Mouse (Mus musculus) CD4-positive, CD25-positive, alpha-beta regulatory T cell, adult 4 months (primary cell): ENCODE results near the gene Prok2. TPM values are rescaled to one million over a fixed set of nuclear protein-coding genes. Genes with fewer than 3 reads are reported as not detected.

Source experiments
- ATAC-seq: one replicate; pipeline ENCODE4 v1.8.0; 2017
- polyA plus RNA-seq, 2 experiments: library from polyadenylated mRNA; unstranded; fragments of 100-300 nt; shearing (Covaris generic); gene quantifications; one replicate each; pipeline ENCODE4 v1.2.1; 2017

Prok2 gene
- polyA plus RNA-seq, 2 experiments from 2014 or later: not detected

DNA sequence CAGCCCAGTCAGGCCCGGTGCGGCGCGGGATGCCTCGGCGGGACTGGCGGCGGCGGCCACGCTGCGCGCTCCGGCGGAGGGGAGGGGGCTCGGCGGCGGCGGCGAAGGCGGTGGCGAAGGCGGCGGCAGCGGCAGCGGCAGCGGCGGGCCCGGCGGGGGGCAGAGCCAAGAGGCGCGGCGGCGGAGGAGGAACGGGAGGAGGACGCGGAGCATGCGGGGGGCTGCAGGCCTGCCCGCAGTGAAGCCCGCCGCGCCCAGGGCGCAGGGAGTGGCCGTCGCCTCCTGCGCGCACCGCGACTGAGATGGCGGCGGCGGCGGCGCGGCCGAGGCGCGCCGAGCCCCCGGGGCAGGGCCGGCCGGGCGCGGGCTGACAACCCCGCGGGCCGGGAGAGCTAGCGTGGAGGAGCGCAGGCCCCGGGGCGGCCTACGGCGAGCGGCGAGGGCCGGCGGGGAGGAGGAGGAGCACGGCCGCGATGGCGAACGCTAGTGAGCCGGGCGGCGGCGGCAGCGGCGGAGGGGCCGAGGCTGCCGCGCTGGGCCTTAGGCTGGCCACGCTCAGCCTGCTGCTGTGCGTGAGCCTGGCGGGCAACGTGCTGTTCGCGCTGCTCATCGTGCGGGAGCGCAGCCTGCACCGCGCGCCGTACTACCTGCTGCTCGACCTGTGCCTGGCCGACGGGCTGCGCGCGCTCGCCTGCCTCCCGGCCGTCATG is 33.8 kb downstream of the Prok2 start, which contains the start of gene Gpr27:
Gpr27 (plus strand) TSS at position 474 of the 710 bp plus-strand sequence.
- ATAC-seq: no peak

DNA sequence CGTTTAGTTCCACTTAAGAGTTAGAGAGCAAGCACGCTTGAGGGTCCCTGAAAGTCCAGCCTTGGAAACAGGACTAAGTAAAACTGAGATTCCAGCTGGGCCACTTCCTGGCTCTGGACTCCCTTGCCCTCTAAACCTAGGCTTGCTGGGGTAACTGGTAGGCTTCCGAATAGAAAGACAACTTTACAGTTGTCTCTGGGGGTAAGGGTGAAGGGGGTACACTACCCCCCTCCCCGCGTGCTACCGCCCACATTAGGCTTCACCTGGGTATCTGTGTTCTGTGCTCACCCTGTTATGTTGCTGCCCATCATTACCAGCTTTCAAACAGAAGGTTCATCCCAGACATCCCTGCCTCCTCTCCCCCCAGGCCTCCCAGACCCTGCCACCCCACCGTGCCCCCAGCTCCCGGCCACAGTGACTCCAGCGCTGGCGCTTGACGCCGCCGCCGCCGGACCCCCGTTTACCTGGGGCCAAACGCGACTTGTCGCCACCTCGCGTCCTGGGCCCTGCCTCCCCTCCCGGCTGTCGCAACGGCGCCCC is 34.5 kb downstream of the Prok2 start:
- ATAC-seq: no peak

DNA sequence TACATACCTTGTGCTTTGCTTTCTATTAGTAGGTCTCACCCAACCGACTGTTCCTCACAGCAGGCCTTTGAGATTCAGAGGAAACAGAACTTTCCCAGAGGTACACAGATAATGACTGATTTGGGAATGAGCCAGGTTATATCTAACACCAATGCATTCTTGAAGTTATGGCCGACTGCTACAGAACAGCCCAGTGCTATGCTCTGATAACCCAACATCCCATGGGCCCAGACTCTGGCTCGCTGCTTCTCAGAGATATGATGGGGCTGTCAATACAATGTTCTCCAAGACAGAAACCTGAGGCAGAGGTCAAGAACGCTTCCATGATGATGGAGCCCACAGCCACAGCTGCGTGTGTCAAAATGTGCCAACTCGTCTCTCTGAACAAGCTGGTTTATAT is 37.7 kb downstream of the Prok2 start:
- ATAC-seq: no peak

DNA sequence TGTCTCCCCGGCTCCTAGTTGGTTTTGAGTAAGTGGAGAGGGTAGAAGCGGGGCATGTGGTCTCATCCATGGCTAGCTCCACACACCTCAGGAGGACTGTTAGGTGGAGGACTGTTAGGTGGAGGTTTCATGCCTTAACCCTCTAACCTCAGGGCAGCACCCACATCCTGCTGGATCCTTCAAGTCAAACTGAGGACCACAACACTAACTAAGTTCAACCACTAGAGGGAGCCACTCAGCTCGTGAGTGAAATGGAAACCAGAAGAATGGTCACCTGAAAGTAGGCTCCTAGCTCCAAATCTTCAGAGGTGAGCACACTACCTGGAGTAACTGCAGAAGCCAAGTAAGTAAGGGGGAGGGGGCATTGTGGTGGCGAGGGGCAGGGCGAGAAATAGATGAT is 41.3 kb downstream of the Prok2 start:
- peak; percentile 97 for ATAC-seq

DNA sequence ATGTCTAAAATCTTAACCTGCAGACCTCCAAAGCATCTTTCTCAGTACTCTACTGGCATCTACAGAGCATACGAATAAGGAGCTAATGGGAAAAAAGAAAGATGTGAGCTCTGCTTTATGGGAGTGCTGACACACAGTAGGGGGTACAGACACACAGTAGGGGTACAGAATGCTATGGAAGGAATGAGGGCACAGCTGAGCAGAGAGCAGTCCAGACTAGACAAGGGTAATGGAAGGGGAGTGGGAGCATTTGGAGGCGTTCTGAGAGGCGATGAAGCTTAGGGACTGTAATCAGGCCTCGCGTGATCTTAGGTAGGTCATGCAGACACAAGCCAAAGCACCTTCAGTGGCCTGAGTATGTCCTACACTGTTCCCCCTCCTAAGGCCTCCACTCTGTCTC is 42.2 kb downstream of the Prok2 start:
- no peak for ATAC-seq

DNA sequence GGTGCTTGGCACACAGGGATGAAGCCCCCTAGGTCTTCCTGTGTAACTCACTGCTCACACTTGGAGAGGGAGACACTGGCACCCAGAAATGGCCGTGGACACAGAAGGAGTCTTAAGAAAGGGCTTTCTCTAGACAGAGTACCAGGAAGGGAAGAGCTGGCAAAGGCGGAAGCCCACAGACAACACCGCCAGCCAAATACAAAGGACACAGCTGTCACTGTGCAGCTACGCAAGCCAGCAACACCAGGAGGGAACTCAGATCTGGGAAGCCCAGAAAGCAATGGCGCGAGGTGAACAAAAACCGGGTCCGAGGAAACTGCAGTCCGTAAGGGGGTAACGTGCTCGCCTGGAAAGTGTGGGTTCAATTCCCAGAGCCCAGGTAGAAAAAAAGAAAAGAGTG is 48.1 kb downstream of the Prok2 start:
- no peak for ATAC-seq

DNA sequence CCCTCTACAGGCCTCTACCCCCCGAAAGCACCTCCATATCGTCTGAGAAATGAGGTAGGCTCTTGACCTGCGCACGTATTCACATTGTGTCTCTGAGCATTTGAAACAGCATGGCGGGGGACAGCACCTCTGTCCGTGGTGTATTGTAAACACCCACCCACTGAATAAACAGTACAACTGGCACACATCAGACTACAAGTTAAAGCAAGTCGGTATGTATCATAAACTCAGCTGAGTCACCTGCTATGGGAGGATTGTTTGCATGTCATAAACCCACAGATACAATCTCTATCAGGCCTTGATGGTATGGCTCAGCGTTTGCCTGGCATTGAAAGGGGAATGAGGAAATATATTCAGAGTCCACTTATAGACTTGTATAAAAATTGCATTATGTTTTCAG is 48.9 kb downstream of the Prok2 start:
- no peak for ATAC-seq

DNA sequence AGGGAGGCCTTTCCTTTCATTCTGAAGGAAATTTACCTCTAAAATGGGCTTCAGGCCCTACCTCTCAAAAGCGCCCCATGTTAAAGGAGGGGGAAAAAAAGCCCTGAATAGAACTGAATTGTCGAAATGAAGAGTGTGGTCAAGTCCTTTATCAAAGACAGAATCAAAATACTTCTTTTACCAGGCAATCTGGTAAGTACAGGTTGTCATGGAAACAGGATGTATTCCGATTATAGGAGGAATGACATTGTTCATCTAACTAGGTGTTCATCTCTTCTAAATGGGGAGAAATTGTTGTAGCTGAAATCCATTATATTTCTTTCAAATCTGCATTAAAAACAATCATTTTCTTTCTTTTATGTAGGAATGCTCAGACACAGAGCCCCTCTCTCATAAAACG is 51.7 kb downstream of the Prok2 start:
- no peak for ATAC-seq

DNA sequence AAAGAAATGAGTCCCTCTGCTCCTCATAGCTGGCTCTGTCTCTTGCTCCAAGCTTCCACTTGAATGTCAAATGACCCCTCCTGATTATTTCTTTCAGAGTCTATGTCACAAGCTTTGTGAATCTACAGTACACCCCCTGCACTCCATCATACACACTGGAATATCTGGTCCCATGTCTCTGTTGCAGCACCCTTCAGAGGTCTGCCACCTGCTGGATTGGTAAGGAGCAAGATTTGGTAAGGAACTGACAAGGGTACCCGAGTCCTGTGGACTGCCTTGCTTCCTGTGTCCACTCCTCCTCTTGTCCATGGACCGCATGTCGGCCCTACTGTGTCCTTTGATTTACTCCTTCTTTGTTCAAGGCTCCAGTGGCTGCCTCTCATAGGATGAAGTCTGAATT is 54.4 kb downstream of the Prok2 start:
- no peak for ATAC-seq

DNA sequence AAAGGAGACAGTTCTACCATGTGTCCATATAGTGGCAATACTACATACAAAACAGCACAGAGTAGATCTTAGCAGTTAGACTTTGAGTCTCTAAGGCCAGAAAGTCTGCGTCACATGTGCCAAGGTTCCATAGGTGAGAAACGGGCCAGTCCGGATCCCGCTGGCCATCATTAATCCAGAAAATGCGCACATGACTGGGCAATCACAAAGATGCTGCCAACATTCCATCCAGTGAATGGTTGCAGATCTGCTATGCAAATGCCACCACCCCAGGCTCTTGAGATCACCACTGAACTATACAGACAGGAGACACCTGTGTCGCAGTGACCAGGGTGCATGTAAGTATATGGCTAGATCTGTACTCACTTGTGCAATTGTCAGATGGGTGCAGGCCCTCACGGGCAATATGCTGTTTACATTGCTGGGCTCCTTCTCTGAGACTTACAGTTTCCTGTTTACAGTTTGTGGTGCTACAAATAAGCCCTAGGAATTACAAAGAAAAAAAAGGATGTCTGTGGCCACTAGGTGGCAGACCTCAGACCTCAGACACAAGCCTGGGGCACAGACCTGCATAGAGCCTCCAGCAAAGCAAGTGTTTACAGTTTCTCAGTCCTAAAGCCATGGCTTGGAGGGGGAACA is 55.6 kb downstream of the Prok2 start:
- peak; percentile 78 for ATAC-seq

DNA sequence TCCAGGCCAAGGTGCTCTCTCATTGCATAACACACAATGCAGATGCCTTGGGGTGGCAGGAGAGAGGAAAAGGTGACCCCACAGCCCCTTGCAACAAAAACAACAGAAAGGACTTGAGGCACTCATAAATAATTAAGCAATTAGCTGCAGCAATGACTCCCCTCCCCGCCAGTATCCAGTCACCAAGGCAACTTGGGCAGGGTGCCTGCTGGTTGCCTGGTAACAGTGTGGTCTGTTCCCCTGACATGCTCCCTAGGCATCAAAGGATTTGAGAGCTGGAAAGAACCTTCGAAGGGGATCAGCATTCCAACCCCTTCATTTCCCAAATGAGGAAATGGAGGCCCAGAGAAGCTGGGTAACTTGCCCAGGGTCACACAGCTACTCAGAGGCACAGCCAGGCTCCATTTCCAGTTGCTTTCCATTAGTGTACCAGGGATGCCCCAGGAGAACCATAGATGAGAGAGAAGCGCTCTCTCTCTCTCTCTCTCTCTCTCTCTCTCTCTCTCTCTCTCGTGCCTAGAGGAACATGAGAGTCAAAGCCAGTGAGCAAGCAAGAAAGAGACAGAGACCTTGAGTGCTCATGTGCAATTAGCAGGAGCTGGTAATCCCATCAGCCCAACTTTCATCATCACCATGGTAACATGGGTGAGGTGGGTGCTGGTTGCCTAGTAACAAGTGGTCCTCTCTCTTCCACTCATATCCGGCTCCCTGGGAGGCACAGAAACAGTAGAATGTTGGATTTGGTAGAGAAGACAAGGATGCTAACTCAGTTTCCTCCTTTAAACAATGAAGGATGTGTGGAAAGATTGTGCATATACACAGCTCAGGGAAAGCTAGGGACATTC is 56.5 kb downstream of the Prok2 start:
- ATAC-seq: no peak

DNA sequence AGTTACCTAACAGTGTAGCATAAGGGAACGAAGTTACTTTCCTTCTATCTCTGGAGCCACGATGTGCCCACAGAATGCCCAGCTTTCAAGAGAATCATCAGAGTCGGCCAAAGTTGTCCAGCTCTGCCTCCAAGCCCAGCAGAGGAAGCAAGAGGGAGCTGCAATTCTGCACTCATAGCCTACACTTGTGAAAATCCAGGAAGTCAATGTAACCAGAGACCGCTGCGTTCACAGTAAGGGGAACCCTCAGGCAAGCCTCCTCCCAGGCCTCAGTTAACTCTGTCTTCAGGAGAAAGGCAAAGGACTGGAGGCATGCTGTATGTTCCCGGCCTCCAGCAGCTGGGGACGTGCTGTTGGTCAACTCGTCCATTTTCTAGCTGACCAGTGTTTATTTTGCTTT is 58.9 kb downstream of the Prok2 start:
- no peak for ATAC-seq

DNA sequence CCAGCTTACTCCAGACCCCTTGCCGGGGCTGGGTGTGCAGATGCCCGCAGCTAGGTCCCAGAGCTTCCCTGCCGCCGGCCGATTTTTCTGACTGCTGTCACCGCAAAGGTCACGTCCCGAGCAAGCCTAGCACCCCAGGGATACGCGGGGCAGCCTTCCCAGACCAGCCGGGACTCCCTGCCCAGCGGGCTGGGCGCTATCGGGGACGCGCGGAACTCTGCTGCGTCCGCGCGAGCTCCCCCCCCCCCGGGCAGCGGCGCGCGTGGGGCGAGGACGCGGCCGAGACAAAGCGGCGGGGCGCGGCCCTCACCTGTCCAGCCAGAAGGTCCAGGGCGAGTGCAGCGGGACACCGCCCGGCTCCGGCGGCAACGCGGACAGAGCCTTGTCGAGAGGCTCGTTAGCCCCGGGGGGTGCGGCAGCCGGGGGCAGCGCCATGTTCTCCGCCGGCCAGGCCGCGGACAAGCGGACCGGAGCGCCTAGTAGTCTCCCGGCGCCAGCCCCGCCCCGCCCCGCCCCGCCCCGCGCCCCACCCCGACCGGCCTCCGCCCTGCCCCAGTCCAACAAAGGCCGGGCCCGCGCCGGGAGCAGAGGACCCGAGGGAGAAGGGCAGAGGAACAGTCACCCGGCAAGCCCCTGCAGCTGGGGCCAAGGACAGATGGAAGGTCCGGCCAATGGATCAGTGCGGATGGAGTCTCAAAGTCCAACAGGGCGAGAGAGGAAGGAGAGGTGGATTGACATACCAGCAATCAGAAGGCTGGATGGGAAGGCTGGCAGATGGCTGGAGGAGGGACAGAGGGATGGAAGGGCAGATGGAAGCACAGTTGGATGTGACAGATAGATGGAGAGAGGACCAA is 59.6 kb downstream of the Prok2 start, which contains the start of the genes Eif4e3 and Gm20696:
Eif4e3 (minus strand) TSS at position 454 of the 854 bp plus-strand sequence.
Gm20696 (minus strand) TSS at position 480 of the 854 bp plus-strand sequence.
- peak; percentile 6 for ATAC-seq

DNA sequence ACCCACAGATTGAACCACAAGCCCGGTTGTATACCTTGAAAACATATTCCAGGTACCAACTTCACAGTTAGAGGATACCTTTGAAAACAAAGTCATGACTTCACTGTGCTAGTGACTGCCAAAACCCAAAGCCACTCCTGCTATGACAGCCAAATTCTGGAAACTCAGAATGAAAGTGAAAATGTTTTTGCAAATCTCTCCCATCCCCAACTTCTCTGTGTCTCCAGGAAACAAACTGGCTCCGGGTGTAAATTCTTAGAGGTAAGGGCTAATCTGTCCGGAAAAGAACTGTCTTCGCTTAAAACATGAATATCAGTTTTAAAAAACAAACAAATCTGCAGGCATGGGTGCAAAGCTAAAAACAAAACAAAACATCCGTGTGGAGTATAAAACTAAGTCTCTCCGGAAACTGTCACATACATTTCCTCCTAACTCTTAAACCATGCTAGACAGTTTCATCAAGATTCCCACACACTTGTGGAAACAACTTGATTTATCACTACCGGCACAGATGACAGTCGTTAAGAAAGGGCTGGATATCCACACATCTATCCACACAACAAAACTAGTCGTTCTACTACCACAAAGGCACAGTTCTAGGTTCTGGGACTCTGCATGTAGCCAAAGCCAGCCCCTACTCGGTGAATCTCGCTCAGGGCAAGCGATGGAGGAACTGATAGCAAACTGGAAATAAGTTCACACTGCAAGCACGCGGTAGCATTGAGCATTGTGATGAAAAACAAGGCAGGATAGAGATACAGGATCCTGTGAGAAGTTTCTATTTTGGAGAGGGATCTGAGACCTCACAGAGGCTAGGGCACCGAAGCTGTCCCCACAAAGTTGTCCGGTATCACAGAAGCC is 60.5 kb downstream of the Prok2 start:
- peak; percentile 75 for ATAC-seq

DNA sequence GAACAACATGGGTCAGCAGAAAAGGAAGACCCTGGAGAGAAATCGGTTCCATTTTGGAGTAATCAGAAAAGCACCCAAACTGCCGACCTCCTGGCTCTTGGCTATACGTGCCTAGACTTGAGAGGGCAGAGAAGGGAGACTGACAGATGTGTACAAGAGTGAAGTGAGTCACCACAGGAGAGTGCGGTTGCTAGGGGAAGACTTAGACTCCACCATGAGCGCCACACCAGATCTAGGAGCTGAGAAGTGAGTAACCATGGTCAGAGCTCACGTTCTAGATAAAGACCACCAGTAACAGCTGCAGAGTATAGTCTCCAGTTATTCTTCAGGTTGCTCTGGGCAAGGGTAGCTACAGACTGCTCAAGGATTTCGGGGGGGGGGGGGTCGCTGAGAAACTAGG is 63.0 kb downstream of the Prok2 start:
- no peak for ATAC-seq

Other genes with a start within 250 kb of the Prok2 start
- gene Foxp1, start 203.7 kb downstream of the Prok2 start, polyA plus RNA-seq: 100 to 1,000 TPM; 275 to 341 TPM
- gene Eif4e3, start 59.6 kb downstream of the Prok2 start, polyA plus RNA-seq: 10 to 100 TPM; 27.0 TPM
- gene Gm20696, start 59.6 kb downstream of the Prok2 start, polyA plus RNA-seq: 10 to 100 TPM; 19.5 to 26.0 TPM
- not detected for gene Gpr27, start 33.7 kb downstream of the Prok2 start, polyA plus RNA-seq